Mouse (Mus musculus): ENCODE results near the gene 3110082I17Rik.

The 3110082I17Rik gene

DNA sequence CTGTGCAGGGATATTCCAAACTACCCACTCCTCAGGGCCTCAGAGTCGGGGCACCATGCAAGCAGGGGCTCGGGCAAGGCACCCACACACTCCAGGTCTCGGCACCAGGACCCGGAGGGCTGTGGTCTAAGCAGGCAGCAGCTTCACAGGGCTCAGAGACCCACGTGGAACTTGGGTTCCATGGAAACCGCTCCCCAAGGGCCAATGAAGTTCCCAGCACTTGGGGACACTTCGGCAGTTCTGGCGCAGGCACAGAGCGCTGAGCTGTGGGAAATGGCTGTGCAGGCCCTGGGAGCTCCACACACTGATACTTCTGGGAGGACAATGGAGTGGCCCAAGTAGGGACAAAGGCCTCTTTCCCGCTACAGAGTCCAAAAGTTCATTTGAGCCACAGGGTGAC lies 7.3 kb downstream of the 3110082I17Rik start:
- no peak for DNase-seq (ENCODE audit: extremely low spot score)

- no peak for DNase-seq (ENCODE audit: extremely low spot score)
These were observed 10.4 kb downstream of the 3110082I17Rik start for GRCm38 (mm10) chr5:139449926-139450325.

GRCm38 (mm10) chr5:139449161-139449791 lies 11.1 kb downstream of the 3110082I17Rik start:
- no peak for DNase-seq (ENCODE audit: extremely low spot score)

- DNase-seq (ENCODE audit: extremely low spot score), result no peak
These were observed 12.3 kb downstream of the 3110082I17Rik start for GRCm38 (mm10) chr5:139448025-139448424.

DNA sequence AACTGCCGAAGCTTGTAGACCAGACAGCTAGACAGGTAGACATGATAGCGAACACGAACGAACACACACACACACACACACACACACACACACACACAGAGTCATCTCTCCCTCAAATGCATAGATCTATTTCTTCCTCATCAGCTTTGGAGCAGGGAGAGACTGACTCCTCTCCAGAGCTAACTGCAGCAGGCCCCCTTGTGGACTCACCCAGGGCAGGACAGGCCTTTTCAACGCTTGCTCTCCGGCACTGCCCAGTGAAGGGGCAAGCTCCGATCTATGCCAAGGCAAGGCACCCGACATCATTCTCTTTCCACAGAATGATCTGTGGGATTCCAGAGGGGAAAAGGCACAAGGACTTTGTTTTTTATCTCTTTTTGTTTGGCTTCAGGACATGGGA lies 15.1 kb downstream of the 3110082I17Rik start:
- no peak for DNase-seq (ENCODE audit: extremely low spot score)

- no peak for DNase-seq (ENCODE audit: extremely low spot score)
These were observed 17.4 kb downstream of the 3110082I17Rik start for GRCm38 (mm10) chr5:139442962-139443361.

GRCm38 (mm10) chr5:139442428-139442827 lies 17.9 kb downstream of the 3110082I17Rik start:
- DNase-seq (ENCODE audit: extremely low spot score), result no peak

DNA sequence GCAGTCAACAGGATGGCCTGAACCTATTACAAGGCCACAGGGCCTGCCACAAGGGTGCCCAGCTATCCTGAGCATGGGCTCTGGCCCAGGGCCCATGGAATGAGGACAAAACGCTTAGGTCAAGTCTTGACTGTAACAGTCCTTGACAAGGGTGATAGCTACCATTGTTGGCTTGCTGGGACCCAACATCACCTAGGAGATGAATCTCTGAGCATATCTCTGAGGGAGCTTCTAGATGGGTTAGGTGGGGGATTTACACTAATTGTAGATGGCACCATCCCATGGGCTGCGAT lies 18.7 kb downstream of the 3110082I17Rik start:
- no peak for DNase-seq (ENCODE audit: extremely low spot score)

DNA sequence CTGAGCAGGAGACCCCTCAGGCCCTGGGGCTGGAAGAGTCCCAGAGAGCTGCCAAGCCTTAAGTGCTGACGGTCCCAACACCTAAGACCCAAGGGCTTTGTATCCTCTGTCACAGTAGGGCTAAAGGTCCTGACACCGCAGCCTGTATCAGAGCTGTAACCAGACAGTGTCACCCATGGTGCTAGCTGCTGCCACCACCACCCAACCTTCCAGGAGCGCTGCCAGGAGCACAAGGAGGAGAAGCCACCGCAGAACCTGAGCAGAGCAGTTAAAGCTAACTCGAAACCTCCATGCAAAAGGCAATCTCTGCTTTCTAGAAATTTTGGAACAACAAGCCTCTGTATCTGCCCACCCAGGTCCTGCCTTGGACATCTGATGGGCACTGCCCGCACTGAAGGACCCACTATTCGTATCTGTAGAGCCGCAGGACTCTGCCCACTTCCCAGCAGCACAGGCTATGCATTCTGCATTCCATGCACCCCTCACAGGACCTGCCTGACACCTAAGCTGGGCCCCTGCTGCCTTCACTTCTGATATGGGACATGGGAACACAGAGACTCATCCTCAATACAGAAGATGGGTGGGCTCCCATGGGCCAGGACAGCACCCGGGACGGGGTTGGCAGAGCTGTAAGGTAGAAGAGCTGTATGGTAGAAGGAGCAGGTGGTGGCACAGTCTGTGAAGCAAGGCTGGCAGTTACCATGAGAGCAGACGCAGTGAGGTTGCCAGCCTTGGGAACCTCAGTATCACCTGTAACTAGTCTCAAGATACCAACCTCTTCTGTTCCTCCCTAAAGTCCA lies 19.2 kb downstream of the 3110082I17Rik start:
- no peak for DNase-seq (ENCODE audit: extremely low spot score)

- no peak for DNase-seq (ENCODE audit: extremely low spot score)
These were observed 19.9 kb downstream of the 3110082I17Rik start for GRCm38 (mm10) chr5:139440451-139440850.

GRCm38 (mm10) chr5:139438440-139438839 lies 21.9 kb downstream of the 3110082I17Rik start:
- DNase-seq (ENCODE audit: extremely low spot score), result no peak

- no peak for DNase-seq (ENCODE audit: extremely low spot score)
These were observed 22.6 kb downstream of the 3110082I17Rik start for GRCm38 (mm10) chr5:139437769-139438168.

DNA sequence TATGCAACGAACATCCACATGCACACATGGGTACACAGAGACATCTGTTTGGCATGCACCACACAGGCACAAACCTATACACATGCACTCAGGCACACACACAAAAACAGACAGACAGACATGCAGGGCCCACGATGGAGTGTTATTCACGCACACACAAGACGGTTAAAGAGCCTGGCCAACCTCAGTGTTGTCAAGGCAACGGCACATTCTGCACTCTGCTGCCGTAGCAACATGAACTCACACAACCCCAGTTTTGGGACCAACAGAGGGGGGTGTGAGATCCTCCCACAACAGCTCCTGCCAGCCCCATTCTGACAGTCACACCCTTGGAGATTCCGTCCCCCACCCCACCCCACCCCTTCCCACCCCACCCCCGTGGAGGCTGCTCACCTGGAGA lies 25.4 kb downstream of the 3110082I17Rik start:
- peak; percentile 26 for DNase-seq (ENCODE audit: extremely low spot score)

DNA sequence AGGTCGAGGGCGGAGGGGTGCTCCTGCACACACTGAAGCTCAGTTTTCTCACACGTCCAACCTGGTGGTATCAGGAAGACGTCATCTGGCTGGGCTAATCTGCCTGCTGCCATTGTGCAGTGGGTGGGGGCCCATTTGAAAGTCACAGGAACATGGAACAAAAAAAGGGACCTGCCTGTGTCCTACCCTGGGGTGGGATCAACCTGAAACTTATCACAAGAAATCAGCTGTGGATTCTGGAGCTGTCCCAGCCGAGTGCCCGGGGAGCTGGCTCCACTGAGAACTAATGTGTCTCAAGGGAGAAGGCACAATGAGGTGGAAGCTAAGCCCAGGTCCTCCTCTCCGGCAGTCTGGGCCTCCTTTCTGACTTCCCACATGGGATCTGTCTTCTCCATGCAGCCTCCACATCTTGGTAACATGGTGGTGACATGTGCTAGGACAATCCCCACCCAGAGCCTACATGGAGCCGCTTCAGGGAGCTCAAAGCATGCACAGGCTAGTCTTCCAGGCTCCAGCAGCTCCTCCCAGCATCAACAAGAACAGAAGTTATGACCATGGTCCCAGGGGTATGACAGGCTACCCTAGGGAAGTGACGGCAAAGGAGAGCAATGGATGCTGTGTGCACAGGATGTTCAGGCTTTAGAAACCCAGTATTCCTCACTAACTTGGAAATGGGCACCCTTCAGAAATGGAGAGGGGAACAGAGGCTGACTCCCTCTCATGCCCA lies 26.3 kb downstream of the 3110082I17Rik start:
- DNase-seq (ENCODE audit: extremely low spot score), result no peak

DNA sequence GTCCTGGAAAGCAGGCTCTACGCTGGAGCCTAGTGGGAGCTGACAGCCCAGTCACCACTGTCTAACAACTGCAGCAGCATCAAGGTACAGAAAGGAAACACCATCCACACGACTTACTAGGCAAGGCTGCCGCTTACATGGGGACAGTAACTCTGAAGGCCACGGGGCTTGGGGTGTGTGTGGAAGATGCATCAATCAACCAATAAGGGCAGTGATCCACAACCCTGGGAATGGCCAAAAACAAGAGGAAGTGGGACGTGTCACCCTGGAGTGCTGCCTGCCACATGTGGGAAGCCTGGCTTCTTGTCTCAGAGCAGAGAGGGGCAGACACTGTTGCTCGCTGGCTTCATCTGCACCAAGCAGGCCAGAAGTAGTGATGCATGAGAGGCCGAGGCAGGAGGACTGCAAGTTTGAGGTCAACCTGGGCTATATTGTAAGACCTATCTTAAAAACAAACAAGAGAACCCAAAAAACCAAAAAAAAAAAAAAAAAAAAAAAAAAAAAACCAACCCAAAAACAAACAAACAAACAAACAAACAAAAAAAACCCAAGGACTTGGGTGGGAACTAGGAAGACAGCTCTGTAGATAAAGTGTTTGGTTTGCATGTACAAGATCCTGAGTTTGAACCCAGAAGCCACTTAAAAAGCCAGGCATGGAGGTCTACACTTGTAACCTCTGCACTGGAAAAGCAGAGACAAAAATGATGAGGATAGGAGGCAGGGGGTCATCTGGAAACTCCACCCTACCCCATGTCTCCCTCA lies 27.4 kb downstream of the 3110082I17Rik start:
- no peak for DNase-seq (ENCODE audit: extremely low spot score)

GRCm38 (mm10) chr5:139432333-139432732 lies 28.0 kb downstream of the 3110082I17Rik start:
- no peak for DNase-seq (ENCODE audit: extremely low spot score)

DNA sequence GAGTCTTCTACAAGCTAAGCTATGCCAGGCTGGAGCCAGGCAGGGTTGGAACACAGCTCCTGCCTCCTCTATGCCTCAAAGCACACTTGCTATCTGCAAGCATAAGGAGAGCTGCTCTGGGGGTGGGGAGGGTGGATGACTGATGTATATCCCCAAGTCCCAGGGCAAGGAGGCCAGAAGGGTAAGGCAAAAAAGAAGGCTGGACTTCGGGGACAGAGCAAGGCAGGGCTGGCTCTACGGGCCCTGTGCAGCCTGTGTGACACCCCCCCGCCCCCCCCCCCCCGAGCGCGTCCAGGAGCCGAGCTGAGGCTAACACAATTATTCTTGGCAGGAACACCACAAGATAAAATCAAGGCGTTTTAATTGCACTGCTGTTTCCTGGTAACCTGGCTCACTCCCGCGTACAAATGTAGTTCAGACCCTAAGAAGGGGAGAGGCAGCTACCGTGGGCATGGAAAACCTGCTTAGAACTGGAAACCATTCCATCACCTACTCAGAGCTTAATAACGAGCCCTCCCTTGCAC lies 30.4 kb downstream of the 3110082I17Rik start:
- no peak for DNase-seq (ENCODE audit: extremely low spot score)

DNA sequence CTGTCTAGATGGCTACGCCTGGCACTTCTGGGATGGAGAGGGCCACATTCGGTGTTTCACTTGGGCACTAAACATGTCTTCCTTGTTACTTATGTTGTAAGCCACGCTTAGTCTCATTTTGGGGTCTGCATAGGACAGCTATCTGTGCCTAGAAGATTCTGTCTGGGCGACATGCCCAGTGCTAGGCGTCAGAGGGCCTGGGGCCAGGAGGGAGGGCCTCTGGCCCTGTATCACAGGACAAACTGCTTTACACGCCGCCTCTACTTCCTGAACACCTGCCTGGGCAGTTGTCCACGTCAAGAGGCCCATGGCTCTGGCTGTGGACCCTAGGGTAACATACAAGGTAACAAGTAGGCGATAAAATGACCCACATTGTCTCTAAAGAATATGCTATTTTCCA lies 32.3 kb downstream of the 3110082I17Rik start:
- no peak for DNase-seq (ENCODE audit: extremely low spot score)

GRCm38 (mm10) chr5:139427001-139427400 lies 33.3 kb downstream of the 3110082I17Rik start:
- no peak for DNase-seq (ENCODE audit: extremely low spot score)

DNA sequence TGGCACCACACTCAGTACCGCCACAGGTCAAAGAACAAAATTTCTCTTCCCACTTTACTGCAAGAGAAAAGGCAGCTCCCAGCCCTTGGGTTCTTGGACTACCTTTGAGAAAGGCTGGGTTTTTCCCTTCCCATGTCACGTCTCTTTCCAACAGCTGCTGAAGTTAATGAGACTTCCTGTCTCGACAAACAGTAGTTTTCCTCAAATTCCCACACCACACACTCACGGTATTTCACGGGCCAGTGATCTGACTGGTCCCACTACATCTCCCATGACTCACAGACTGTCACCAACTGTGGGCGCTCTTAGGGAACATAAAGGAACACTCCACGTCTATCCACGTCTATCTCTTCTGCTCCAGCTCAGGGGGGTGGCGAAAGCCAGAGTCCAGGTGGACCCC lies 35.1 kb downstream of the 3110082I17Rik start:
- no peak for DNase-seq (ENCODE audit: extremely low spot score)

DNA sequence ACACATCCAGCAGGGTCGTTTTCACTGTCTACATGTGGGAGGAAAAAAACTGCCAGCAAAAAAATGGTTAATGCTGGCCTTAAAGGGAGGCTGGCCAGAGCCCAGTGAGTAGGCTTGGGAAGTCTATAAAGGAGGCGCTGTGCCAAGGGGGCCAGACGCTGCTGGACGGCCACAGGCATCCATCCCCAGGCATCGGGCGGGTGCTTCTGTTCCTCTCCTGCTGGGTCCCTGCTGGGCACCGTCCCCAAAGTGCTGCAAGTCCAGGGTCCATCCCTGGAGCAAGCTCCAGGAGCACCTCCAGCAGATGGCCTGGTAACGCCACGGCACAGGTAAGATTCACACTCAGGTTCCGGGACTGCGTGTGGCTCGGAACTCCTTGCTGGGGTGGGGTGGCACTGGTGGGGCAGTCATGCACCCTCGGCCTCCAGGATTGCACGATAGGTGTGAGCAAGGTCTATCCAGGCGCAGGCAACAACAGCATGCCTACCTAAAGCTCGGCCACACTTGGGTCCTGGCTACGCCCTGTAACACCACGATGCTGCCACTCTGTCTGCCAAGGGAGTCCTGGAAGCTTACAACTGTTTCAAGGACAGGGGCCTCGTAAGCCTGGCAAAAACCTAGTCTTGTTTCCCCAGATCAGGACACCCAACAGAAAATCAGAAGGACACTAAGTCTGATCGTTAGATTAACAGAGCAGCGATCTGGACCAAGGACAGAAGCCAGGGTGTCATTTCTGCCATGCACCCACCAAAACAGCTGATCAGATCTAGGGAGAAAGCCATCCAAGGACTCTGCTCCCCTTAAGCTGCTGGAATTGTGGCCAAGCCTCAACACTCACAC lies 37.1 kb downstream of the 3110082I17Rik start, which contains the start of gene Gper1:
Gper1 (plus strand) TSS at position 126 of the 840 bp plus-strand sequence.
- no peak for DNase-seq (ENCODE audit: extremely low spot score)

Measured in embryo, embryonic 9.5 days (tissue).